Mouse (Mus musculus): ENCODE measurements around the gene Hs3st5. TPM values are rescaled to one million over a fixed set of nuclear protein-coding genes. Genes with fewer than 3 reads are reported as not detected.
A peak's percentile ranks its signal among the peaks of the same experiment; 100 is the strongest.

Hs3st5 gene
- polyA plus RNA-seq (2012; rRNA removed): 0.02 TPM in 1 of 2 replicates, not detected in the other
- not detected in 2 replicates for polyA plus RNA-seq (2014; fragmentation: Nextera tagmentation; extraction: Ambion mirVana)

DNA sequence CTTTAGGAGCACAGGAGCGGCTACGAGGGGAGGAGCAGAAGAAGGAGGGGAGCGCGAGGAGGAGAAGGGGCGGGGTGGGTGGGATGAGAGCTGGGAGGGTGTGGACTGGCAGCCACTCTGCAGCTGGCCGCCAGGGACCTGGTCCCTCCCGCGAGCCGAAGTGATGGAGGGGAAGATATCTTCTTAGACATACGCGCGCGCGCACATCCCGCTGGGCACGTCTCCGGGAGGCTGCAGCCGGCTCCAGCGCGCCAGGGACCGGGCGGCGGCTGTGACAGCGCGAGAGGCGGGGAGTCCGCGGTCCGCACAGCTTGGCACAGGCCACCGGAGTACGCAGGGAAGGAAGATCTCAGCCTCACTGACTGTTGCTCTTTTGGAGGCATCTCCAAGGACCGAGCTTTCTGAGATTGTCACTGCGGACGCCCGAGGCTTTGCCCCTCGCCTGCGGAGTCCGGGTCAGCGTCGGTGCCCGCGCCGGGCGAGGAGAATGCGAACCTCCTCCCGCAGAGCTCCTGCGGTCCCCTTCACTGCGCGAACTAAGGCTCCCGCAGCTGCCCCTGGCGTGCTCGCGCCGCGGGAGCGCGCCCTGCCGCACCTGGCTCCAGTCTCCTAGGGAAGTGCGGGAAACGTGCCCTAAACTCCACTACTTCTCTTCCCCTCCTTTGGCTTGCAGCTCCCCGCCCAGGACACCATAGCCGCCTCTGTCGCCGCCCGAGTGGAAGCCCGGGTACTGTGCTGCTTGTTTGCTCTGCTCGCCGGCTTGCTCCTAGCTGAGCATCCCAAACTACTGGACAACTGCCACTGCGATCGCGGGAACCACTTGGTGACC, at the start of gene Hs3st5:
Gene Hs3st5, plus strand, starts transcription at position 88 of the 829 bp plus-strand sequence.
- no peak for ATAC-seq (ENCODE audit: insufficient read depth)

GRCm38 (mm10) chr10:36468664-36469063, 38.0 kb upstream of the Hs3st5 start:
- no peaks in the 10 kb centered on the region for H3K36me3 ChIP-seq (replicated peaks; ENCODE audit: control insufficient read depth, insufficient read depth, low read depth)
- DNase-seq (ENCODE audit: low read depth in 3 of 3, low spot score in 3 of 3): no peak

More for the DNA sequence above, at the start of gene Hs3st5:
- no peaks in the 10 kb centered on the region for H3K36me3 ChIP-seq (replicated peaks; ENCODE audit: control insufficient read depth, insufficient read depth, low read depth)
- H3K4me3 ChIP-seq (ENCODE audit: insufficient read depth in 1 of 2, low read depth in 2 of 2, low read length in 2 of 2): peak within 1 kb of the TSS; percentile 30 to 38
- H3K4me2 ChIP-seq (ENCODE audit: low read depth): peak within 1 kb of the TSS; percentile 49
- DNase-seq (ENCODE audit: low read depth in 3 of 3, low spot score in 3 of 3): no peak
- H3K4me1 ChIP-seq (replicated peaks; ENCODE audit: control insufficient read depth in 2 of 2, insufficient read depth in 2 of 2, low read length in 1 of 2): no peaks in the 10 kb centered on the region
- WGBS (ENCODE audit: insufficient replicate concordance): under 1% methylated on average over 68 of the region's 71 CpGs
- TF ChIP-seq EP300 (IDR thresholded peaks at IDR 0.05; ENCODE audit: low read depth) (no peak), CTCF (IDR thresholded peaks at IDR 0.05; ENCODE audit: low read depth) (no peak)
- no peak within 1 kb of the TSS for H3K27ac ChIP-seq
- no peaks in the 10 kb centered on the region for H3K9me3 ChIP-seq (ENCODE audit: control insufficient read depth, low read length)
- peaks cover 24% of the 10 kb centered on the region for H3K27me3 ChIP-seq (ENCODE audit: control insufficient read depth, insufficient read depth, low read length)
- H3K9ac ChIP-seq (replicated peaks): no peak within 1 kb of the TSS

GRCm38 (mm10) chr10:36471135-36471534, 35.5 kb upstream of the Hs3st5 start:
- no peak for DNase-seq (ENCODE audit: low read depth in 3 of 3, low spot score in 3 of 3)
- ATAC-seq (ENCODE audit: insufficient read depth): no peak
- 30% methylated on average over 3 of the region's 3 CpGs for WGBS (ENCODE audit: insufficient replicate concordance)
- Histone ChIP-seq H3K9me3 (ENCODE audit: control insufficient read depth, low read length) (no peaks in the 10 kb centered on the region), H3K4me2 (ENCODE audit: low read depth) (no peak overlapping the region), H3K27me3 (ENCODE audit: control insufficient read depth, insufficient read depth, low read length) (no peaks in the 10 kb centered on the region), H3K27ac (no peak overlapping the region), H3K4me3 (ENCODE audit: insufficient read depth in 1 of 2, low read depth in 2 of 2, low read length in 2 of 2) (no peak overlapping the region), H3K9ac (replicated peaks) (no peak overlapping the region), H3K4me1 (replicated peaks; ENCODE audit: control insufficient read depth in 2 of 2, insufficient read depth in 2 of 2, low read length in 1 of 2) (no peaks in the 10 kb centered on the region), H3K36me3 (replicated peaks; ENCODE audit: control insufficient read depth, insufficient read depth, low read depth) (no peaks in the 10 kb centered on the region)
- TF ChIP-seq EP300 (IDR thresholded peaks at IDR 0.05; ENCODE audit: low read depth) (no peak), CTCF (IDR thresholded peaks at IDR 0.05; ENCODE audit: low read depth) (no peak)

More at GRCm38 (mm10) chr10:36468664-36469063, 38.0 kb upstream of the Hs3st5 start:
- Histone ChIP-seq H3K4me2 (ENCODE audit: low read depth) (no peak overlapping the region), H3K27me3 (ENCODE audit: control insufficient read depth, insufficient read depth, low read length) (no peaks in the 10 kb centered on the region), H3K9me3 (ENCODE audit: control insufficient read depth, low read length) (no peaks in the 10 kb centered on the region), H3K4me3 (ENCODE audit: insufficient read depth in 1 of 2, low read depth in 2 of 2, low read length in 2 of 2) (no peak overlapping the region), H3K27ac (no peak overlapping the region), H3K9ac (replicated peaks) (no peak overlapping the region), H3K4me1 (replicated peaks; ENCODE audit: control insufficient read depth in 2 of 2, insufficient read depth in 2 of 2, low read length in 1 of 2) (no peaks in the 10 kb centered on the region)
- 62% methylated on average over 3 of the region's 3 CpGs for WGBS (ENCODE audit: insufficient replicate concordance)
- TF ChIP-seq EP300 (IDR thresholded peaks at IDR 0.05; ENCODE audit: low read depth) (no peak), CTCF (IDR thresholded peaks at IDR 0.05; ENCODE audit: low read depth) (no peak)
- ATAC-seq (ENCODE audit: insufficient read depth): no peak

GRCm38 (mm10) chr10:36474834-36475233, 31.8 kb upstream of the Hs3st5 start:
- TF ChIP-seq CTCF (IDR thresholded peaks at IDR 0.05; ENCODE audit: low read depth) (no peak), EP300 (IDR thresholded peaks at IDR 0.05; ENCODE audit: low read depth) (no peak)

DNA sequence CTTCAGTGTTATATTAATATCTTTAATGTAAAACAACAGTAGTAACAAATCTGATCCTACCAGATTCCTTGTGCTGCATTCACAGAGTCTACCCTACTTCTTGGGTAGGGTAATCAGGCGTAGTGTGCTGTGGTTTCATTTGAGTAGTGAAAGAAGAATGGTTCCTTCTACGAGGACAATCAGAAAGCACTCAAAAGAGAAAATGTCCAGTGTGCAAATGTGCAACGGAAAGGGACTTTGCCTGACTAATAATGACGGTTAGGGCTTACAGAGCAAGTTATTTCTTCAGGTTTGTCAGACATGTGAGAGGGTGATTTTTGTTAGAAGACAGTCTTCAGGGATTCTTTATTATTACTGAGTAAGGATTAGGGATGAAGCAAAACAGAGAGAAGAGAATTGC, 29.1 kb upstream of the Hs3st5 start:
- no peak overlapping the region for H3K27ac ChIP-seq
- no peak overlapping the region for H3K9ac ChIP-seq (replicated peaks)
- no peaks in the 10 kb centered on the region for H3K4me1 ChIP-seq (replicated peaks; ENCODE audit: control insufficient read depth in 2 of 2, insufficient read depth in 2 of 2, low read length in 1 of 2)
- H3K4me3 ChIP-seq (ENCODE audit: insufficient read depth in 1 of 2, low read depth in 2 of 2, low read length in 2 of 2): no peak overlapping the region
- WGBS (ENCODE audit: insufficient replicate concordance): 58% methylated on average over 4 of the region's 4 CpGs
- H3K9me3 ChIP-seq (ENCODE audit: control insufficient read depth, low read length): no peaks in the 10 kb centered on the region
- H3K27me3 ChIP-seq (ENCODE audit: control insufficient read depth, insufficient read depth, low read length): no peaks in the 10 kb centered on the region
- no peaks in the 10 kb centered on the region for H3K36me3 ChIP-seq (replicated peaks; ENCODE audit: control insufficient read depth, insufficient read depth, low read depth)
- ATAC-seq (ENCODE audit: insufficient read depth) (no peak), DNase-seq (ENCODE audit: low read depth in 3 of 3, low spot score in 3 of 3) (no peak)
- TF ChIP-seq CTCF (IDR thresholded peaks at IDR 0.05; ENCODE audit: low read depth): no peak
- TF ChIP-seq EP300 (IDR thresholded peaks at IDR 0.05; ENCODE audit: low read depth): no peak
- H3K4me2 ChIP-seq (ENCODE audit: low read depth): no peak overlapping the region

More at GRCm38 (mm10) chr10:36474834-36475233, 31.8 kb upstream of the Hs3st5 start:
- Histone ChIP-seq H3K27me3 (ENCODE audit: control insufficient read depth, insufficient read depth, low read length) (no peaks in the 10 kb centered on the region), H3K4me1 (replicated peaks; ENCODE audit: control insufficient read depth in 2 of 2, insufficient read depth in 2 of 2, low read length in 1 of 2) (no peaks in the 10 kb centered on the region), H3K4me2 (ENCODE audit: low read depth) (no peak overlapping the region), H3K9me3 (ENCODE audit: control insufficient read depth, low read length) (no peaks in the 10 kb centered on the region), H3K36me3 (replicated peaks; ENCODE audit: control insufficient read depth, insufficient read depth, low read depth) (no peaks in the 10 kb centered on the region), H3K4me3 (ENCODE audit: insufficient read depth in 1 of 2, low read depth in 2 of 2, low read length in 2 of 2) (no peak overlapping the region), H3K27ac (no peak overlapping the region), H3K9ac (replicated peaks) (no peak overlapping the region)
- ATAC-seq (ENCODE audit: insufficient read depth) (no peak), DNase-seq (ENCODE audit: low read depth in 3 of 3, low spot score in 3 of 3) (no peak)
- WGBS (ENCODE audit: insufficient replicate concordance): 37% methylated on average over 3 of the region's 3 CpGs

All from liver, embryonic 14.5 days (tissue).